Mouse (Mus musculus): ENCODE results near the gene Tcl1b3.
"Not testable (repeated sequence)": the region's sequence is repeated elsewhere in the genome, so short reads cannot be mapped to it uniquely, and the experiment has no call there.

- TF ChIP-seq POLR2A (IDR thresholded peaks at IDR 0.05; ENCODE audit: borderline replicate concordance, control insufficient read depth, low read depth, low read length); CTCF (IDR thresholded peaks at IDR 0.05; ENCODE audit: control insufficient read depth, insufficient read depth, low read length): not testable (repeated sequence)
Measured at GRCm38 (mm10) chr12:105144928-105145327, 45.9 kb upstream of the Tcl1b3 start.
